Mouse (Mus musculus) forebrain, embryonic 10.5 days (tissue): ENCODE data around the gene Ptgfrn. TPM values are rescaled to one million over a fixed set of nuclear protein-coding genes. Genes with fewer than 3 reads are reported as not detected.

Source experiments
- DNase-seq: peaks from one replicate; pipeline ENCODE4 v3.0.0-alpha.2; 2017; ENCODE audit warnings: low spot score; ENCODE audit errors: extremely low spot score
- H3K27ac ChIP-seq: fragments of 300-500 bp; sonication (generic); 2 replicates; pipeline ENCODE4 v1.5.1; 2016; ENCODE audit warnings: mild to moderate bottlenecking
- H3K27me3 ChIP-seq: fragments of 300-500 bp; sonication (generic); 2 replicates; pipeline ENCODE4 v1.6.1; 2016; ENCODE audit warnings: mild to moderate bottlenecking; ENCODE audit not compliant: poor library complexity, severe bottlenecking
- H3K36me3 ChIP-seq: fragments of 300-500 bp; sonication (generic); replicated peaks from 2 replicates; pipeline ENCODE4 v1.6.1; 2016; ENCODE audit warnings: mild to moderate bottlenecking, moderate library complexity
- H3K4me1 ChIP-seq: fragments of 300-500 bp; sonication (generic); 2 replicates; pipeline ENCODE4 v1.6.1; 2016
- H3K4me3 ChIP-seq: fragments of 300-500 bp; sonication (generic); 2 replicates; pipeline ENCODE4 v1.5.1; 2016; ENCODE audit warnings: mild to moderate bottlenecking, moderate library complexity
- H3K9me3 ChIP-seq: fragments of 300-500 bp; sonication (generic); 2 replicates; pipeline ENCODE4 v1.6.1; 2016; ENCODE audit warnings: mild to moderate bottlenecking, moderate library complexity
- WGBS: fragments of 180-500 bp; shearing (Covaris S2); methylation state at CpG from one replicate; pipeline ENCODE4 v1.1.7; 2016; 5-methylcytosine and 5-hydroxymethylcytosine counted together
- polyA plus RNA-seq: library from polyadenylated mRNA; unstranded; fragments of >200 nt; fragmentation: Nextera tagmentation; extraction: Ambion mirVana; gene quantifications from 2 replicates; pipeline ENCODE4 v1.2.1, GENCODE M21; 2016

Gene Ptgfrn
- polyA plus RNA-seq, 1 experiment from 2014 or later: 3.3 TPM

GRCm38 (mm10) chr3:100999732-101000131 is 110.3 kb downstream of the Ptgfrn start:
- no peak overlapping the region for H3K4me3 ChIP-seq
- 37% methylated on average over 2 of the region's 2 CpGs for WGBS
- peaks cover 18% of the 10 kb centered on the region for H3K4me1 ChIP-seq
- H3K36me3 ChIP-seq: no peaks in the 10 kb centered on the region
- H3K9me3 ChIP-seq: no peaks in the 10 kb centered on the region
- H3K27ac ChIP-seq: no peak overlapping the region
- H3K27me3 ChIP-seq: no peaks in the 10 kb centered on the region
- DNase-seq: no peak

- 18% methylated on average over 6 of the region's 6 CpGs for WGBS
Measured at GRCm38 (mm10) chr3:100998904-100999340, 111.2 kb downstream of the Ptgfrn start.

GRCm38 (mm10) chr3:100997785-100998570 is 112.1 kb downstream of the Ptgfrn start:
- peaks cover 25% of the 10 kb centered on the region for H3K4me1 ChIP-seq
- no peaks in the 10 kb centered on the region for H3K9me3 ChIP-seq
- 90% methylated on average over 10 of the region's 10 CpGs for WGBS
- H3K27me3 ChIP-seq: no peaks in the 10 kb centered on the region
- no peak overlapping the region for H3K4me3 ChIP-seq
- no peaks in the 10 kb centered on the region for H3K36me3 ChIP-seq
- no peak for DNase-seq
- H3K27ac ChIP-seq: no peak overlapping the region

More at GRCm38 (mm10) chr3:100998904-100999340, 111.2 kb downstream of the Ptgfrn start:
- Histone ChIP-seq H3K9me3 (no peaks in the 10 kb centered on the region), H3K4me3 (no peak overlapping the region), H3K27me3 (no peaks in the 10 kb centered on the region), H3K36me3 (no peaks in the 10 kb centered on the region), H3K4me1 (peaks cover 25% of the 10 kb centered on the region), H3K27ac (no peak overlapping the region)
- peak; percentile 70 for DNase-seq

- DNase-seq: no peak
- no peak overlapping the region for H3K27ac ChIP-seq
- H3K36me3 ChIP-seq: no peaks in the 10 kb centered on the region
- H3K27me3 ChIP-seq: no peaks in the 10 kb centered on the region
- H3K4me1 ChIP-seq: peaks cover 32% of the 10 kb centered on the region
- H3K4me3 ChIP-seq: no peak overlapping the region
- H3K9me3 ChIP-seq: no peaks in the 10 kb centered on the region
- 68% methylated on average over 4 of the region's 4 CpGs for whole genome bisulfite sequencing
Measured at GRCm38 (mm10) chr3:100994252-100994651, 115.8 kb downstream of the Ptgfrn start.

GRCm38 (mm10) chr3:100993718-100994117 is 116.4 kb downstream of the Ptgfrn start:
- no peak for DNase-seq
- Histone ChIP-seq H3K36me3 (no peaks in the 10 kb centered on the region), H3K4me1 (peaks cover 29% of the 10 kb centered on the region), H3K27me3 (no peaks in the 10 kb centered on the region), H3K27ac (no peak overlapping the region), H3K4me3 (no peak overlapping the region), H3K9me3 (no peaks in the 10 kb centered on the region)
- 83% methylated on average over 15 of the region's 15 CpGs for WGBS

- no peak for DNase-seq
- Histone ChIP-seq H3K36me3 (no peaks in the 10 kb centered on the region), H3K9me3 (no peaks in the 10 kb centered on the region), H3K4me1 (peaks cover 29% of the 10 kb centered on the region), H3K4me3 (no peak overlapping the region), H3K27me3 (no peaks in the 10 kb centered on the region), H3K27ac (no peak overlapping the region)
- 89% methylated on average over 7 of the region's 7 CpGs for WGBS
Measured at GRCm38 (mm10) chr3:100993158-100993557, 116.9 kb downstream of the Ptgfrn start.

Other genes with a start within 250 kb of the Ptgfrn start
- gene Trim45, start 188.1 kb downstream of the Ptgfrn start, polyA plus RNA-seq: 4.6 and 5.3 TPM in 2 replicates
- gene Ttf2, start 140.6 kb downstream of the Ptgfrn start, polyA plus RNA-seq: 35.6 and 36.0 TPM in 2 replicates
- gene Cd101, start 80.7 kb downstream of the Ptgfrn start, polyA plus RNA-seq: 0.05 TPM in 1 of 2 replicates, not detected in the other
- gene Cd2, start 177.7 kb upstream of the Ptgfrn start, polyA plus RNA-seq: not detected in 2 replicates